Mouse (Mus musculus) erythroblast, embryonic 14.5 days (primary cell): Measurements from ENCODE around the gene Ints6l.

Experiments used
- GATA1 ChIP-seq: IDR thresholded peaks from 2 replicates; pipeline ENCODE4 v1.6.1; 2012; ENCODE audit warnings: low read length, inconsistent platforms, mixed read lengths
- TAL1 ChIP-seq: IDR thresholded peaks from 3 replicates; pipeline ENCODE4 v1.6.1; 2012; ENCODE audit warnings: low read length, inconsistent platforms, mixed read lengths

DNA sequence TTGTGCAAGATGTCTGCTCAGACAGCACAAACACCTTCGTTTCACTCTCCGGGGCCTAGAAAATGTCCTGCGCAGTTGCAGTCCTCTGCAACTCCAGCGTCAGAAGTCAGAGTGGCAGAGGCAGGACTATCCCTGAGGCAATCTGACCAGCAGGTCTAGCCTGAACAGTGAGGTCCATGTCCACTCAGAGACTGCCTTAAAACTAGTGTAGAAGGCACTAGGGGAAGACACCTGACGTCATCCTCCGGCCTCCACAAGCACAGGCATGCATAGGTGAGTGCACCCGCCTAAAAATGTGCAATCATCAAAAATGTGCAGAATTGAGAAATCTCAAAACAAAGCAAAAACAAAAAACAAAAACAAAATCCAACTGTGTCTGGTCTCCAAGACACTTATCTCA lies 94.8 kb downstream of the Ints6l start, which contains the start of gene Gm648:
- TF ChIP-seq TAL1: no peak
- TF ChIP-seq GATA1: no peak
